Mouse (Mus musculus): ENCODE data around the gene Acss2. TPM values are rescaled to one million over a fixed set of nuclear protein-coding genes. Genes with fewer than 3 reads are reported as not detected.
"Not testable (repeated sequence)": the region's sequence is repeated elsewhere in the genome, so short reads cannot be mapped to it uniquely, and the experiment has no call there.

The Acss2 gene
- polyA plus RNA-seq, 1 experiment, result 10.1 TPM

DNA sequence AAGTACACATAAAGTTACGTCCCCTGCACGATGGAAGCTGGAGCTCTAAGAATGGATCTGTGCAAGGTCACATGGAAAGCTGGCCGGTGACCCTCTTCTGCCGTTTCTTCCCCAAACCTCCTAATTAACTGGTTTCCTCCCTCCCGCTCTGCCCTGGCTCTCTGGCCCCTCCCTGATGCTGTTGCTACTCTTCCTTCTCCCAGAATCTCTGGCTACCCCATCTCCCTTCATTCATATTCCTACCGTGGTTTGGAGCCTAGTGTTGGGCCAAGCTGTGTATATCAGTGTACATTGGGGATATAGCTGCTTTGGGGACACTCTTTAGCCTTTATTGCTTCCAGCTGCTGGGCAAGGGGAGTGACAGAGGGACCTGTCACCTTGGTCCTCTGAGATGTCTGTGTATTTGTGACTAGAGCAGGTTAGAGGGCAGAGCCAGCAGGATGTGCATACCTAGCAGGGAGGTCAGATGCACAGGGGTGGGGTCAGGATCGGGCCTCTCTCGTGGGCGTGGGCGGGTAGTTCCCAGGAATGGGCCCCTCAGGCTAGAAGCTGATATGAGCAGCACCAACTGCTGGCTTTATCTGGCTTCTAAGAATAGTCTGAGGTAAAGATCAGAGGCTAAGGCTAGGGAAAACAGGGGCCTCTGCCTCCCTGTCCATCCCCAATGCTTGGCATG, 87.0 kb downstream of the Acss2 start:
- H3K4me3 ChIP-seq (ENCODE audit: insufficient read depth, low read length), result no peak overlapping the region
- H3K27ac ChIP-seq (ENCODE audit: insufficient read depth, low read length), result no peak overlapping the region
- TF ChIP-seq POLR2A (IDR thresholded peaks at IDR 0.05; ENCODE audit: low read depth, low read length) (no peak), CTCF (IDR thresholded peaks at IDR 0.05; ENCODE audit: borderline replicate concordance, insufficient read depth, low read length) (no peak)
- H3K4me1 ChIP-seq (ENCODE audit: control insufficient read depth, insufficient read depth, low read length), result no peaks in the 10 kb centered on the region

DNA sequence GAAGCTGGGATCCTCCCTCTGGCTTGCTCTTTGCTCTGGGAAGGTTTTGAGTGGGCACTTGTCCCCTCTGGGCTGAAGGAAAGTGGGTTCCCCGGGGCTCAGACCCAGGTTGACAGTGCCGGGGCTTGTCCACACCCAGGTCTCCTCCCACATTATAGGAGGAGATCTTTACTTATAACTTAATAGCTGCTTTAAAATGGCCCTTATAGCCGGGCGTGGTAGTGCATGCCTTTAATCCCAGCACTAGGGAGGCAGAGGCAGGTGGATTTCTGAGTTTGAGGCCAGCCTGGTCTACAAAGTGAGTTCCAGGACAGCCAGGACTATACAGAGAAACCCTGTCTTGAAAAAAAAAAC, 87.5 kb downstream of the Acss2 start:
- not testable (repeated sequence) for H3K4me3 ChIP-seq (ENCODE audit: insufficient read depth, low read length)

DNA sequence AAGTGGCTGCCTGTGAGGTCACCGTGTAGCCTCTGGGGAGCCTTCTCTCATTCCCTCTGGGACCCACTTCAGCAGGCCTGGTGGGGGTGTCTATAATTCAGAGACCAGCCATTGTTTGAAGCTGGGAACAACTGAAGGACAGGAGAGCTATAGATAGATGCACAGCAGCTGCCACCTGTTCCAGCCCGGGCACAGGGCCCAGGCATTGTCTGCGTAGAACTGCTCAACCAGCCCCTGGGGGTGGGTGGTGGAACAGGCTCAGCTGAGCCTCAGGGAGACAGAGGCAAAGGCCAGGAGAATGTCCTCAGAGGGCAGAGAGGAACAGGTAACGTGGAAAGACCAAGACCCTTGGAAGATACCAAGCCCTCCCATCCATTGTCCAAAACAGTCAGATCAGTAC, 88.6 kb downstream of the Acss2 start:
- TF ChIP-seq POLR2A (IDR thresholded peaks at IDR 0.05; ENCODE audit: low read depth, low read length), result no peak
- TF ChIP-seq CTCF (IDR thresholded peaks at IDR 0.05; ENCODE audit: borderline replicate concordance, insufficient read depth, low read length), result no peak
- Histone ChIP-seq H3K4me3 (ENCODE audit: insufficient read depth, low read length) (no peak overlapping the region), H3K27ac (ENCODE audit: insufficient read depth, low read length) (no peak overlapping the region), H3K4me1 (ENCODE audit: control insufficient read depth, insufficient read depth, low read length) (no peaks in the 10 kb centered on the region)

More for the DNA sequence above, 87.5 kb downstream of the Acss2 start:
- not testable (repeated sequence) for H3K27ac ChIP-seq (ENCODE audit: insufficient read depth, low read length); H3K4me1 ChIP-seq (ENCODE audit: control insufficient read depth, insufficient read depth, low read length)

DNA sequence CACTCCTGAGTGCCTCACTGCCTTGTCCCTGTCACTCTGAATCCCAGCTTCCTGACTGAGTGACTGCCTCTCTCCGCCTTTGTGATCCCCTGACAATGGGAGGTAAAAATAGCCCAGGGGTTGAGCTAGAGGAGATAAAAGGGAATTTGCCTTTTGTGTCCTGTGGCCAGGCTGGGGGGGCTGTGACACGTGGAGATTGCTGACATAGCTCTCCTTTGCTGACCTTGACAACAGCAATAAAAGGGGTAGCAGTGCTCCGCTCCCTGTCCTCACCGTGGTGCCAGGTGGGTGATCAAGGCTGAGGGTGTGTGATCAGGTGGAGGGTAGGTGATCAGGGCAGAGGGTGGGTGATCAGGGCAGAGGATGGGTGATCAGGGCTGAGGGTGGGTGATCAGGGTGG, 93.2 kb downstream of the Acss2 start, which contains the start of gene Myh7b:
Gene Myh7b, plus strand, starts transcription at position 235 of the 400 bp plus-strand sequence.
- Histone ChIP-seq H3K4me1 (ENCODE audit: control insufficient read depth, insufficient read depth, low read length) (no peaks in the 10 kb centered on the region), H3K4me3 (ENCODE audit: insufficient read depth, low read length) (no peak within 1 kb of the TSS), H3K27ac (ENCODE audit: insufficient read depth, low read length) (no peak within 1 kb of the TSS)
- TF ChIP-seq CTCF (IDR thresholded peaks at IDR 0.05; ENCODE audit: borderline replicate concordance, insufficient read depth, low read length), result no peak
- no peak for TF ChIP-seq POLR2A (IDR thresholded peaks at IDR 0.05; ENCODE audit: low read depth, low read length)

DNA sequence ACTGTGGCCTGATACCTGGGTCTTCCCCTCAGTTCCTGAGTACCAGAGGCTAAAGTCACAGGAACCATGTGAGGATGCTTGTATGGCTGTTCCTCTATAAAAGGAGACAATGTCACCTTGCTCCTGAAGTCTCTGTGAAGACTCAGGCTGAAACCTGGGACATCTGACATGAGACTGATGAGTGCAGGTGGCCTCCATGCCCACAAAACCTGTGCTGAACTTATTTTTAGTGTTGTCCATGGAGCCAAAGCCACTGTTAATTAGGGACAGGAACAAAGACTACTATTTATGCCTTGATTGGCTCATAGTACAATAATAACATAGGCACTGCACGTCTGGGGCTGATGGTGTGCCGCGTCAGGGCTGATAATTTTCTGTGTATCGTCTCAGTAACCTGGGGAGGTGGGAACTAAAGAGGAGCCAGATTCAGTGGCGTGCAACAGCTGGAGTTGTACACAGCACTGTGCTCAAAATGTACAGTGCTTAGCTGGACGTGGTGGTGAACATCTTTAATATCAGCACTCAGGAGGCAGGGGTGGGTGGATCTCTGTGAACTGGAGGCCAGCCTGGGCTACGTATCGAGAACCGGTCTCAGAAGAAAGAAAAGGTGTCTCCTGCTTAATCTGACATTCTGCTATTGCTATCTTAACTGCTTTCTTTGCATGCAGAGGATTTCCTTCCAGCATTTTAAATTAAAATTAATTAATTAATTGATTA, 94.2 kb downstream of the Acss2 start:
- Histone ChIP-seq H3K4me3 (ENCODE audit: insufficient read depth, low read length) (no peak overlapping the region), H3K27ac (ENCODE audit: insufficient read depth, low read length) (no peak overlapping the region), H3K4me1 (ENCODE audit: control insufficient read depth, insufficient read depth, low read length) (no peaks in the 10 kb centered on the region)
- TF ChIP-seq CTCF (IDR thresholded peaks at IDR 0.05; ENCODE audit: borderline replicate concordance, insufficient read depth, low read length) (no peak), POLR2A (IDR thresholded peaks at IDR 0.05; ENCODE audit: low read depth, low read length) (no peak)

DNA sequence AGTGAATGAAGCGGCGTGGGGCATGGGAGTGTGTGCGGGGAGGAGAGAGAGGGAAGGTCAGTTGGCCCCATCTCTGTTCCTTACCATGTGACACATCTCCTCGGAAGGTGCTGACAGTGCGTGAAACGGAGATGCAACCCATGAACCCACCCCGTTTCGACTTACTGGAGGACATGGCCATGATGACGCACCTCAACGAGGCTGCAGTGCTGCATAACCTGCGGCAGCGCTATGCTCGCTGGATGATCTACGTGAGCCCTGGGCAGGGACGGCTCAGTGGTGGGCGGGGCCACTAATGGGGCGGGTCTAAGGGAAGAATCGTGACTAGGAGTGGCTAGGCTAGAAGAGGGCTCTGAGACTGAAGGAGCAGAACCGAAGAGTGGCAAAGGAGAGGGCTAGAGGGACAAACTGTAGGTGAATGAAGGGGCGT, 95.6 kb downstream of the Acss2 start:
- Histone ChIP-seq H3K27ac (ENCODE audit: insufficient read depth, low read length) (no peak overlapping the region), H3K4me3 (ENCODE audit: insufficient read depth, low read length) (no peak overlapping the region), H3K4me1 (ENCODE audit: control insufficient read depth, insufficient read depth, low read length) (no peaks in the 10 kb centered on the region)
- TF ChIP-seq POLR2A (IDR thresholded peaks at IDR 0.05; ENCODE audit: low read depth, low read length) (no peak), CTCF (IDR thresholded peaks at IDR 0.05; ENCODE audit: borderline replicate concordance, insufficient read depth, low read length) (no peak)

DNA sequence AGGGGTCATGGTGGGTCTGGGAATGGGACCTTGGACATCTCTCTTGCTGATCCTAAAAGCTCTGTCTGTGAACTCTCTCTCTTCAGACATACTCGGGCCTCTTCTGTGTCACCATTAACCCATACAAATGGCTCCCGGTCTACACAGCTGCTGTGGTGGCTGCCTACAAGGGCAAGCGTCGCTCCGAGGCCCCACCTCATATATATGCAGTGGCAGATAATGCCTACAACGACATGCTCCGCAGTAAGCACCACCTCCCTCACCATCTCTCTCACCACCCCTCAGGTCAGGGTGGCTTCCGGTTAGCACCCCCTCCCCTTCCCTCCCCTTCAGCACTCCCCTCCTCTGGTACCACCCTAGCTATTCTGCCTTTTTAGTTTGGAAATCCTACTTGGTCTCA, 96.2 kb downstream of the Acss2 start:
- H3K4me3 ChIP-seq (ENCODE audit: insufficient read depth, low read length), result no peak overlapping the region
- TF ChIP-seq CTCF (IDR thresholded peaks at IDR 0.05; ENCODE audit: borderline replicate concordance, insufficient read depth, low read length) (no peak), POLR2A (IDR thresholded peaks at IDR 0.05; ENCODE audit: low read depth, low read length) (no peak)
- no peaks in the 10 kb centered on the region for H3K4me1 ChIP-seq (ENCODE audit: control insufficient read depth, insufficient read depth, low read length)
- H3K27ac ChIP-seq (ENCODE audit: insufficient read depth, low read length), result no peak overlapping the region

DNA sequence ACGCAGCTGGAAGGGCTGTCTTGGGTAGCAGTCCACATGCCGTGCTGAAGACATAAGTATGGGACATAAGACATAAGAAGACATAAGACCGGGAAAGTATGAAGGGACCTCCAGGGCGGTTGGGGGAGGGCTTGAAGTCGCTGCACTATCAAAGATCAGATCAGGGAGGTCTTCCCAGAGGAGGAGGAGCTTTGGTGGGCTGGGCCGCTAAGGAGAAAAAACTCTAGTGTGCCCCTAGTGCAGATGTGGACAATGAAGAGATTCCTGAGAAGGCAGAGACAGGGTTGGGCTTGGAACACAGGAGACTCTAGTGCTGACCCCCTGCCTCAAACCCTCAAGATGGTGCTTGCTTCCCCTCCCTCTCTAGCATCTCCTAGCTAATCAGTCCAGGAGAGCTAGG, 99.2 kb downstream of the Acss2 start:
- no peak for TF ChIP-seq CTCF (IDR thresholded peaks at IDR 0.05; ENCODE audit: borderline replicate concordance, insufficient read depth, low read length)
- TF ChIP-seq POLR2A (IDR thresholded peaks at IDR 0.05; ENCODE audit: low read depth, low read length), result no peak

DNA sequence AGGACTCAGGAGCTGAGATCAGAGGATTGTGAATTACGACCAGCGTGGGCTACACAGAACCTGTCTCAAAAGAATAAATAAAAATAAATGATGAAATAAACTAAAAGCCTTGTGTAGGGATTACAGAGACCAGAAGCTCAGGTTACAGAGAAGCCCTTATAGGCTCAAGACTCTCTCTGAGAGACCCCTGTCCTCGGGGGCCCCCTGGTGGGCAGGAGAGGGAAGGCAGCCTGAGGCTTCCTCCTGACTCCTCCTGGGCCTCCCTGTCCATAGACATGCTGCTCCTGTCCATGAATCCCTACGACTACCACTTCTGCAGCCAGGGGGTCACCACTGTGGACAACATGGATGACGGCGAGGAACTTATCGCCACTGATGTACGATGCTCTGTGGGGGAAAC, 102.1 kb downstream of the Acss2 start:
- Histone ChIP-seq H3K27ac (ENCODE audit: insufficient read depth, low read length) (no peak overlapping the region), H3K4me3 (ENCODE audit: insufficient read depth, low read length) (no peak overlapping the region), H3K4me1 (ENCODE audit: control insufficient read depth, insufficient read depth, low read length) (0 out of 2 replicates have a peak, but pooled peaks cover 3% of the 10 kb centered on the region)
- TF ChIP-seq CTCF (IDR thresholded peaks at IDR 0.05; ENCODE audit: borderline replicate concordance, insufficient read depth, low read length), result peak; percentile 53
- no peak for TF ChIP-seq POLR2A (IDR thresholded peaks at IDR 0.05; ENCODE audit: low read depth, low read length)

More for the DNA sequence above, 99.2 kb downstream of the Acss2 start:
- H3K4me3 ChIP-seq (ENCODE audit: insufficient read depth, low read length), result no peak overlapping the region
- 0 out of 2 replicates have a peak, but pooled peaks cover 3% of the 10 kb centered on the region for H3K4me1 ChIP-seq (ENCODE audit: control insufficient read depth, insufficient read depth, low read length)
- H3K27ac ChIP-seq (ENCODE audit: insufficient read depth, low read length), result no peak overlapping the region

DNA sequence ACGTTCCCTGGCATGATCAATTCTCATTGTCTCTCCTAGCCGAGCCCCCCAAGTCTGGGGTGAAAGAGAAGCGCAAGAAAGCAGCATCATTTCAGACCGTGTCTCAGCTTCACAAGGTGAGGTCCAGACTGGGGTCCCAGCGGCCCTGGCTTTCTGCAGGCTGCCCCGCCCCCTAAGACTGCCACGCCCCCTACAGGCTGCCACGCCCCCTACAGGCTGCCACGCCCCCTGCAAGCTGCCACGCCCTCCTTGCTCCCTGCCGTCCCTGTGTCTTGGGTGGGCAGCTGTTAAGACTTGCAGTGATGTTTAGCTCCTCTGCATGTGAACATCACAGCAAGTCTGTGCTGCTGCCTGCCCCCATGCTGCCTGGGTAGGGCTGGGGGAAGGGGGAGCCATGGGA, 104.9 kb downstream of the Acss2 start:
- H3K4me3 ChIP-seq (ENCODE audit: insufficient read depth, low read length), result no peak overlapping the region
- H3K4me1 ChIP-seq (ENCODE audit: control insufficient read depth, insufficient read depth, low read length), result 0 out of 2 replicates have a peak, but pooled peaks cover 3% of the 10 kb centered on the region
- TF ChIP-seq POLR2A (IDR thresholded peaks at IDR 0.05; ENCODE audit: low read depth, low read length) (no peak), CTCF (IDR thresholded peaks at IDR 0.05; ENCODE audit: borderline replicate concordance, insufficient read depth, low read length) (no peak)

More for the DNA sequence above, 104.9 kb downstream of the Acss2 start:
- H3K27ac ChIP-seq (ENCODE audit: insufficient read depth, low read length), result no peak overlapping the region

All from embryonic fibroblast, embryonic 13.5 days (primary cell).